ENCODE assay signal across 17 mouse cellular contexts in the genomic region with DNA sequence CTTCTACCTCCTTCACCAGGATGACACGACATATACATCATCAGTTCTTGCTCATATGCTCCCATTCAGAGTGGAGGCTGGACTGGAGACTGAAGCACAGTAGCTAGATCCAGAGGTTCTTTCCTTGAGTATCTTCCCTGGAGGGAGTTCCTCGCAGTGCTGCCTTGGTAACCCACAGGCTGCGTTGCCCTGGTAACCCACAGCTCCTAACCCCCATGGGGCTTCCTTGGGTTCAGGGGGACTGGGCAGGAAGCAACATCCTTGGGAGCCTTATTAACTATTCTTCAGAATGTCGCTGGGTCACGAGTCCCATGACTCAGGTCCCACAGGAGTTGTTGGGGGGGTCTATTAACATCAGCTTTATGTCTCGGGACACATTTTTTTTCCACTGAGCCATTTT. TPM values are rescaled to one million over a fixed set of nuclear protein-coding genes. Genes with fewer than 3 reads are reported as not detected.
A peak's percentile ranks its signal among the peaks of the same experiment; 100 is the strongest.
DNase-seq lines count a peak whose midpoint lies in the region; ATAC-seq and TF ChIP-seq lines count a peak whose summit lies in the region.
"Had no signal": no experiment of that assay in that cellular context is flagged by ENCODE, and none has a peak within 500 bp of the region (broad histone marks: within the 10 kb centered on the region; RNA-seq: fewer than 3 reads in every experiment).

No protein-coding gene starts in this region.

- no peak overlapping the region for H3K9ac ChIP-seq in midbrain, embryonic 14.5 days (replicated peaks; ENCODE audit: low read length)
- H3K9ac ChIP-seq in midbrain, embryonic 13.5 days (replicated peaks), result no peak overlapping the region
- no peak overlapping the region for H3K9ac ChIP-seq in liver, postnatal 0 days (replicated peaks)
- H3K9ac ChIP-seq: embryonic facial prominence, embryonic 12.5 days; liver, embryonic 14.5 days had no signal

- H3K4me1 ChIP-seq in heart, embryonic 10.5 days, result peaks cover 14% of the 10 kb centered on the region
- H3K4me1 ChIP-seq in midbrain, embryonic 14.5 days (ENCODE audit: control insufficient read depth, insufficient read depth, low read length), result peaks cover 5% of the 10 kb centered on the region
- H3K4me1 ChIP-seq in midbrain, embryonic 13.5 days (replicated peaks), result peaks cover 11% of the 10 kb centered on the region
- H3K4me1 ChIP-seq in liver, postnatal 0 days (ENCODE audit: insufficient read depth), result no peaks in the 10 kb centered on the region
- H3K4me1 ChIP-seq: embryonic facial prominence, embryonic 12.5 days had no signal

- no peak for TF ChIP-seq CTCF in liver, postnatal 0 days (IDR thresholded peaks at IDR 0.05; ENCODE audit: low read depth)

- H3K36me3 ChIP-seq in heart, embryonic 10.5 days, result no peaks in the 10 kb centered on the region
- H3K36me3 ChIP-seq in midbrain, embryonic 14.5 days (ENCODE audit: control insufficient read depth, insufficient read depth, low read length), result no peaks in the 10 kb centered on the region
- no peaks in the 10 kb centered on the region for H3K36me3 ChIP-seq in midbrain, embryonic 13.5 days
- no peaks in the 10 kb centered on the region for H3K36me3 ChIP-seq in liver, postnatal 0 days (replicated peaks; ENCODE audit: insufficient read depth, low read length)
- H3K36me3 ChIP-seq: embryonic facial prominence, embryonic 12.5 days; G1E; limb, embryonic 10.5 days had no signal

- intact Hi-C loops in heart, postnatal 25 days (cut with DNase I), result loop anchor here (5.0 kb wide), 1 partner anchor 52 kb away; no protein-coding TSS in a partner anchor

- TF ChIP-seq EP300 in liver, postnatal 0 days (IDR thresholded peaks at IDR 0.05; ENCODE audit: low read depth), result no peak

- DNase-seq in heart, adult 11 months, result peak; percentile 98
- DNase-seq in heart, embryonic 10.5 days (ENCODE audit: low spot score), result no peak
- peak; percentile 35 for DNase-seq in midbrain, embryonic 14.5 days
- peak; percentile 24 for DNase-seq in heart, postnatal 25 days (ENCODE audit: low spot score)
- no peak for DNase-seq in layer of hippocampus, adult 9-11 months
- no peak for DNase-seq in liver, postnatal 0 days
- DNase-seq: cerebellum, adult 11-12 months; kidney, postnatal 25 days; layer of hippocampus, postnatal 36 days had no signal

- H3K27me3 ChIP-seq in heart, embryonic 10.5 days (ENCODE audit: insufficient read depth, poor library complexity, severe bottlenecking), result no peaks in the 10 kb centered on the region
- H3K27me3 ChIP-seq in midbrain, embryonic 14.5 days (ENCODE audit: control insufficient read depth, insufficient read depth, low read length), result no peaks in the 10 kb centered on the region
- no peaks in the 10 kb centered on the region for H3K27me3 ChIP-seq in midbrain, embryonic 13.5 days
- no peaks in the 10 kb centered on the region for H3K27me3 ChIP-seq in liver, postnatal 0 days (ENCODE audit: insufficient read depth, low read length)
- H3K27me3 ChIP-seq: embryonic facial prominence, embryonic 12.5 days had no signal

- no peak overlapping the region for H3K4me3 ChIP-seq in heart, embryonic 10.5 days
- no peak overlapping the region for H3K4me3 ChIP-seq in midbrain, embryonic 14.5 days (replicated peaks; ENCODE audit: low read depth, low read length)
- no peak overlapping the region for H3K4me3 ChIP-seq in midbrain, embryonic 13.5 days (replicated peaks)
- no peak overlapping the region for H3K4me3 ChIP-seq in liver, postnatal 0 days (ENCODE audit: low read depth, low read length)
- H3K4me3 ChIP-seq: embryonic facial prominence, embryonic 12.5 days; limb, embryonic 10.5 days had no signal

- no peak overlapping the region for H3K27ac ChIP-seq in heart, embryonic 10.5 days
- H3K27ac ChIP-seq in midbrain, embryonic 14.5 days (replicated peaks; ENCODE audit: low read depth, low read length), result no peak overlapping the region
- no peak overlapping the region for H3K27ac ChIP-seq in midbrain, embryonic 13.5 days
- no peak overlapping the region for H3K27ac ChIP-seq in liver, postnatal 0 days (ENCODE audit: low read depth)
- H3K27ac ChIP-seq: embryonic facial prominence, embryonic 12.5 days; limb, embryonic 10.5 days; liver, embryonic 14.5 days had no signal

- no peaks in the 10 kb centered on the region for H3K9me3 ChIP-seq in heart, embryonic 10.5 days
- no peaks in the 10 kb centered on the region for H3K9me3 ChIP-seq in midbrain, embryonic 14.5 days (ENCODE audit: control insufficient read depth, low read length)
- no peaks in the 10 kb centered on the region for H3K9me3 ChIP-seq in midbrain, embryonic 13.5 days
- H3K9me3 ChIP-seq in liver, postnatal 0 days (ENCODE audit: low read length), result no peaks in the 10 kb centered on the region
- H3K9me3 ChIP-seq: embryonic facial prominence, embryonic 12.5 days; limb, embryonic 10.5 days had no signal

- H3K4me2 ChIP-seq in midbrain, embryonic 14.5 days (ENCODE audit: low read length), result no peak overlapping the region
- H3K4me2 ChIP-seq in midbrain, embryonic 13.5 days (replicated peaks), result no peak overlapping the region
- H3K4me2 ChIP-seq in liver, postnatal 0 days (ENCODE audit: low read depth, low read length), result no peak overlapping the region
- H3K4me2 ChIP-seq: embryonic facial prominence, embryonic 12.5 days had no signal

- ATAC-seq in midbrain, embryonic 14.5 days (ENCODE audit: low FRiP score, low TSS enrichment), result no peak; the same call in 1 of the 2 replicates
- ATAC-seq in midbrain, embryonic 13.5 days, result no peak
- ATAC-seq in liver, postnatal 0 days, result no peak
- ATAC-seq: forebrain, embryonic 14.5 days had no signal

- 81% methylated on average over 6 of the region's 6 CpGs for WGBS in heart, embryonic 10.5 days
- 30% methylated on average over 6 of the region's 6 CpGs for WGBS in midbrain, embryonic 14.5 days
- WGBS in midbrain, embryonic 13.5 days, result 42% methylated on average over 6 of the region's 6 CpGs
- 65% methylated on average over 6 of the region's 6 CpGs for WGBS in liver, postnatal 0 days (ENCODE audit: insufficient replicate concordance)

RNA-seq across cellular contexts. Expression of a gene that starts 13.8 kb away (rescaled TPM):
- polyA plus RNA-seq in heart, embryonic 10.5 days (2016; fragmentation: Nextera tagmentation; extraction: Ambion mirVana), result 1.6 and 2.5 TPM in 2 replicates
- 3.4 and 4.3 TPM in 2 replicates for polyA plus RNA-seq in midbrain, embryonic 14.5 days (2014; fragmentation: Nextera tagmentation; extraction: Ambion mirVana)
- polyA plus RNA-seq in midbrain, embryonic 13.5 days (2015; fragmentation: Nextera tagmentation; extraction: Ambion mirVana), result 2.2 and 3.1 TPM in 2 replicates
- under 1 TPM; 0.16 to 0.59 TPM for total RNA-seq in heart, postnatal 25 days (2021)
- 0.27 and 0.32 TPM in 2 replicates for polyA plus RNA-seq in liver, postnatal 0 days (2015; fragmentation: Nextera tagmentation; extraction: Ambion mirVana)
- total RNA-seq: neutrophil, adult 5-6 weeks had no signal
- polyA plus RNA-seq: C2C12, G1E had no signal

Comparison
In these comparisons a context has a peak if more than half of its experiments do, and no peak if none do; other contexts are left out.
1. DNase-seq: peak in heart, adult 11 months (single experiment), midbrain, embryonic 14.5 days (single experiment) and heart, postnatal 25 days (single experiment); none in heart, embryonic 10.5 days (single experiment), layer of hippocampus, adult 9-11 months (single experiment) and liver, postnatal 0 days (single experiment).